Mouse (Mus musculus) brain, embryonic 14.5 days (tissue): ENCODE measurements around the gene Hbs1l.

Experiments used
- CTCF ChIP-seq: fragments of 200-500 bp; IDR thresholded peaks from 2 replicates; pipeline ENCODE4 v1.5.1; 2012; ENCODE audit warnings: inconsistent platforms, mild to moderate bottlenecking, moderate library complexity, borderline replicate concordance; ENCODE audit not compliant: insufficient read depth, insufficient read length; ENCODE audit errors: extremely low read depth
- POLR2A ChIP-seq: fragments of 200-500 bp; IDR thresholded peaks from 2 replicates; pipeline ENCODE4 v1.6.1; 2012; ENCODE audit warnings: mild to moderate bottlenecking, inconsistent platforms, borderline replicate concordance; ENCODE audit not compliant: poor library complexity, insufficient read depth, insufficient read length, severe bottlenecking; ENCODE audit errors: extremely low read depth

GRCm38 (mm10) chr10:21318250-21318649 is 22.5 kb downstream of the Hbs1l start:
- TF ChIP-seq CTCF = no peak
- no peak for TF ChIP-seq POLR2A
